Mouse (Mus musculus): ENCODE results near the gene Mtfr1l. TPM values are rescaled to one million over a fixed set of nuclear protein-coding genes. Genes with fewer than 3 reads are reported as not detected.
"Not testable (repeated sequence)": the region's sequence is repeated elsewhere in the genome, so short reads cannot be mapped to it uniquely, and the experiment has no call there.

Gene Mtfr1l
- polyA plus RNA-seq, 3 experiments from 2014 or later: 64.7 to 110 (median 89.2) TPM

- ATAC-seq: no peak
Observed at GRCm38 (mm10) chr4:134514309-134514930, 20.8 kb downstream of the Mtfr1l start.

- ATAC-seq: no peak
Observed at GRCm38 (mm10) chr4:134512798-134513197, 22.4 kb downstream of the Mtfr1l start.

GRCm38 (mm10) chr4:134511730-134512129, 23.5 kb downstream of the Mtfr1l start:
- no peak for ATAC-seq

GRCm38 (mm10) chr4:134510845-134511411, 24.3 kb downstream of the Mtfr1l start, which contains the start of gene Aunip:
Aunip (plus strand) TSS chr4:134510999.
- peak; percentile 84 for ATAC-seq

GRCm38 (mm10) chr4:134510396-134510795, 24.8 kb downstream of the Mtfr1l start:
- no peak for ATAC-seq

- no peak for ATAC-seq
Observed at GRCm38 (mm10) chr4:134506713-134507112, 28.5 kb downstream of the Mtfr1l start.

- ATAC-seq: no peak
Observed at GRCm38 (mm10) chr4:134505966-134506594, 29.1 kb downstream of the Mtfr1l start.

- no peak for ATAC-seq
Observed at GRCm38 (mm10) chr4:134505303-134505789, 29.8 kb downstream of the Mtfr1l start.

GRCm38 (mm10) chr4:134503686-134504357, 31.4 kb downstream of the Mtfr1l start:
- no peak for ATAC-seq

GRCm38 (mm10) chr4:134501095-134501494, 34.1 kb downstream of the Mtfr1l start:
- no peak for ATAC-seq

- ATAC-seq: not testable (repeated sequence)
Observed at GRCm38 (mm10) chr4:134498983-134499382, 36.2 kb downstream of the Mtfr1l start.

GRCm38 (mm10) chr4:134497986-134498731, 37.0 kb downstream of the Mtfr1l start:
- ATAC-seq: no peak

- no peak for ATAC-seq
Observed at GRCm38 (mm10) chr4:134497223-134497622, 38.0 kb downstream of the Mtfr1l start.

- ATAC-seq: peak; percentile 17
Observed at GRCm38 (mm10) chr4:134496595-134497210, 38.5 kb downstream of the Mtfr1l start, which contains the start of gene Paqr7. Paqr7 (plus strand) TSS chr4:134496697.

GRCm38 (mm10) chr4:134495546-134495923, 39.7 kb downstream of the Mtfr1l start:
- ATAC-seq: no peak

GRCm38 (mm10) chr4:134494780-134495545, 40.2 kb downstream of the Mtfr1l start:
- ATAC-seq: peak; percentile 96

- not testable (repeated sequence) for ATAC-seq
Observed at GRCm38 (mm10) chr4:134494161-134494560, 41.0 kb downstream of the Mtfr1l start.

- ATAC-seq: no peak
Observed at GRCm38 (mm10) chr4:134491716-134492115, 43.5 kb downstream of the Mtfr1l start.

- ATAC-seq: no peak
Observed at GRCm38 (mm10) chr4:134489986-134490665, 45.1 kb downstream of the Mtfr1l start.

GRCm38 (mm10) chr4:134488211-134488610, 47.0 kb downstream of the Mtfr1l start:
- ATAC-seq: no peak
